Mouse (Mus musculus) lung, embryonic 14.5 days (tissue): ENCODE results near the gene Tarbp2. TPM values are rescaled to one million over a fixed set of nuclear protein-coding genes. Genes with fewer than 3 reads are reported as not detected.
A peak's percentile ranks its signal among the peaks of the same experiment; 100 is the strongest.

Experiments used
- ATAC-seq: fragments of 200-750 bp; cut with Nextera tagmentation; 2 replicates; pipeline ENCODE4 v1.8.0; 2017; ENCODE audit warnings: mild to moderate bottlenecking, moderate TSS enrichment, moderate library complexity; ENCODE audit not compliant: insufficient read depth
- DNase-seq: peaks from one replicate; pipeline ENCODE4 v3.0.0-alpha.2; 2015
- H3K27ac ChIP-seq: fragments of 300-500 bp; sonication (generic); 2 replicates; pipeline ENCODE4 v1.5.1; 2014; ENCODE audit warnings: low read depth, mild to moderate bottlenecking, moderate library complexity
- H3K27me3 ChIP-seq: fragments of 300-500 bp; sonication (generic); 2 replicates; pipeline ENCODE4 v1.6.1; 2014; ENCODE audit warnings: low read length, control low read depth; ENCODE audit not compliant: insufficient read depth
- H3K36me3 ChIP-seq: fragments of 300-500 bp; sonication (generic); 2 replicates; pipeline ENCODE4 v1.6.1; 2014; ENCODE audit warnings: control low read depth; ENCODE audit not compliant: insufficient read depth
- H3K4me1 ChIP-seq: fragments of 300-500 bp; sonication (generic); 2 replicates; pipeline ENCODE4 v1.6.1; 2014; ENCODE audit warnings: antibody characterized with exemption, control low read depth; ENCODE audit not compliant: insufficient read depth
- H3K4me2 ChIP-seq: fragments of 300-500 bp; sonication (generic); 2 replicates; pipeline ENCODE4 v1.6.1; 2014; ENCODE audit warnings: mild to moderate bottlenecking
- H3K4me3 ChIP-seq: fragments of 300-500 bp; sonication (generic); 2 replicates; pipeline ENCODE4 v1.5.1; 2014; ENCODE audit warnings: low read depth, low read length
- H3K9ac ChIP-seq: fragments of 300-500 bp; sonication (generic); 2 replicates; pipeline ENCODE4 v1.6.1; 2014
- H3K9me3 ChIP-seq: fragments of 300-500 bp; sonication (generic); 2 replicates; pipeline ENCODE4 v1.6.1; 2016; ENCODE audit warnings: low read depth, low read length, control low read depth
- CTCF ChIP-seq: IDR thresholded peaks from 2 replicates; pipeline ENCODE4 v1.5.1; 2016; ENCODE audit warnings: antibody characterized with exemption, low read depth
- WGBS: fragments of 180-500 bp; shearing (Covaris S2); extraction: QIAGEN DNeasy Blood & Tissue Kit; methylation state at CpG from one replicate; pipeline ENCODE4 v1.1.7; 2014; 5-methylcytosine and 5-hydroxymethylcytosine counted together
- polyA plus RNA-seq: library from polyadenylated mRNA; unstranded; fragments of >200 nt; fragmentation: Nextera tagmentation; extraction: Ambion mirVana; gene quantifications from 2 replicates; pipeline ENCODE4 v1.2.1, GENCODE M21; 2014

Tarbp2 gene
- polyA plus RNA-seq, 1 experiment from 2014 or later, result 81.2 TPM

- DNase-seq, result no peak
- no peaks in the 10 kb centered on the region for H3K27me3 ChIP-seq
- no peaks in the 10 kb centered on the region for H3K4me1 ChIP-seq
- peaks cover 76% of the 10 kb centered on the region for H3K36me3 ChIP-seq
- TF ChIP-seq CTCF, result no peak
- H3K9me3 ChIP-seq, result no peaks in the 10 kb centered on the region
- 88% methylated on average over 3 of the region's 3 CpGs for WGBS
- no peak for ATAC-seq
- no peak overlapping the region for H3K4me2 ChIP-seq
- H3K27ac ChIP-seq, result no peak overlapping the region
- no peak overlapping the region for H3K4me3 ChIP-seq
- no peak overlapping the region for H3K9ac ChIP-seq
Measured at GRCm38 (mm10) chr15:102532106-102532900, 14.3 kb downstream of the Tarbp2 start.

- Histone ChIP-seq H3K4me1 (no peaks in the 10 kb centered on the region), H3K4me2 (no peak overlapping the region), H3K36me3 (peaks cover 72% of the 10 kb centered on the region), H3K27ac (no peak overlapping the region), H3K9me3 (no peaks in the 10 kb centered on the region), H3K27me3 (no peaks in the 10 kb centered on the region), H3K4me3 (no peak overlapping the region), H3K9ac (no peak overlapping the region)
- ATAC-seq, result no peak
- 86% methylated on average over 7 of the region's 7 CpGs for WGBS
- no peak for DNase-seq
- TF ChIP-seq CTCF, result no peak
Measured at GRCm38 (mm10) chr15:102533926-102534325, 15.9 kb downstream of the Tarbp2 start.

- TF ChIP-seq CTCF, result no peak
Measured at GRCm38 (mm10) chr15:102544801-102545200, 26.8 kb downstream of the Tarbp2 start.

GRCm38 (mm10) chr15:102546246-102546645 lies 28.3 kb downstream of the Tarbp2 start:
- DNase-seq (no peak), ATAC-seq (no peak)
- 87% methylated on average over 3 of the region's 3 CpGs for WGBS
- H3K9me3 ChIP-seq, result no peaks in the 10 kb centered on the region
- no peak overlapping the region for H3K27ac ChIP-seq
- H3K4me3 ChIP-seq, result no peak overlapping the region
- no peak for TF ChIP-seq CTCF
- peaks cover 58% of the 10 kb centered on the region for H3K36me3 ChIP-seq
- H3K27me3 ChIP-seq, result no peaks in the 10 kb centered on the region
- no peak overlapping the region for H3K9ac ChIP-seq
- H3K4me2 ChIP-seq, result no peak overlapping the region
- H3K4me1 ChIP-seq, result no peaks in the 10 kb centered on the region

More at GRCm38 (mm10) chr15:102544801-102545200, 26.8 kb downstream of the Tarbp2 start:
- Histone ChIP-seq H3K27ac (no peak overlapping the region), H3K27me3 (no peaks in the 10 kb centered on the region), H3K4me2 (no peak overlapping the region), H3K9ac (no peak overlapping the region), H3K4me3 (no peak overlapping the region), H3K36me3 (peaks cover 72% of the 10 kb centered on the region), H3K4me1 (no peaks in the 10 kb centered on the region), H3K9me3 (no peaks in the 10 kb centered on the region)
- ATAC-seq (no peak), DNase-seq (no peak)
- WGBS, result 92% methylated on average over 4 of the region's 4 CpGs

- no peak for TF ChIP-seq CTCF
- Histone ChIP-seq H3K4me1 (no peaks in the 10 kb centered on the region), H3K4me2 (no peak overlapping the region), H3K27ac (no peak overlapping the region), H3K9ac (no peak overlapping the region), H3K9me3 (no peaks in the 10 kb centered on the region), H3K27me3 (no peaks in the 10 kb centered on the region), H3K4me3 (no peak overlapping the region), H3K36me3 (peaks cover 52% of the 10 kb centered on the region)
- peak; percentile 38 for DNase-seq
- no peak for ATAC-seq
- 75% methylated on average over 3 of the region's 3 CpGs for WGBS
Measured at GRCm38 (mm10) chr15:102546677-102547427, 28.9 kb downstream of the Tarbp2 start.

- 95% methylated on average over 3 of the region's 3 CpGs for WGBS
- no peak for TF ChIP-seq CTCF
- peaks cover 53% of the 10 kb centered on the region for H3K36me3 ChIP-seq
- no peaks in the 10 kb centered on the region for H3K27me3 ChIP-seq
- H3K4me3 ChIP-seq, result no peak overlapping the region
- H3K9ac ChIP-seq, result no peak overlapping the region
- H3K4me1 ChIP-seq, result no peaks in the 10 kb centered on the region
- DNase-seq (no peak), ATAC-seq (no peak)
- H3K27ac ChIP-seq, result no peak overlapping the region
- no peaks in the 10 kb centered on the region for H3K9me3 ChIP-seq
- H3K4me2 ChIP-seq, result no peak overlapping the region
Measured at GRCm38 (mm10) chr15:102547478-102547877, 29.5 kb downstream of the Tarbp2 start.

GRCm38 (mm10) chr15:102552599-102552998 lies 34.6 kb downstream of the Tarbp2 start:
- DNase-seq (no peak), ATAC-seq (no peak)
- WGBS, result 90% methylated on average over 5 of the region's 5 CpGs
- Histone ChIP-seq H3K27ac (no peak overlapping the region), H3K9ac (no peak overlapping the region), H3K27me3 (no peaks in the 10 kb centered on the region), H3K9me3 (no peaks in the 10 kb centered on the region), H3K36me3 (peaks cover 55% of the 10 kb centered on the region), H3K4me3 (no peak overlapping the region), H3K4me1 (no peaks in the 10 kb centered on the region), H3K4me2 (no peak overlapping the region)
- no peak for TF ChIP-seq CTCF
